Mouse (Mus musculus): ENCODE data around the gene Shb. TPM values are rescaled to one million over a fixed set of nuclear protein-coding genes. Genes with fewer than 3 reads are reported as not detected.

Gene Shb
- total and polyA plus RNA-seq, 2 experiments = 17.1 to 42.1 TPM

GRCm38 (mm10) chr4:45491119-45491679 lies 41.1 kb downstream of the Shb start:
- Histone ChIP-seq H3K27ac (replicated peaks; ENCODE audit: insufficient read depth, low read depth, low read length) (peak overlapping the region; percentile 74), H3K27me3 (ENCODE audit: control insufficient read depth, insufficient read depth, low read length) (no peaks in the 10 kb centered on the region), H3K9ac (ENCODE audit: low read depth, low read length) (0 out of 2 replicates have a peak overlapping the region, but pooled peaks have one; percentile 23), H3K36me3 (ENCODE audit: control insufficient read depth, insufficient read depth, low read length) (peaks cover 3% of the 10 kb centered on the region; the same call in 1 of the 2 replicates), H3K4me3 (ENCODE audit: insufficient read depth, low read depth, low read length) (no peak overlapping the region), H3K4me1 (ENCODE audit: control insufficient read depth, insufficient read depth, low read length) (peaks cover 89% of the 10 kb centered on the region), H3K79me2 (ENCODE audit: control insufficient read depth, insufficient read depth, low read length) (peaks cover 39% of the 10 kb centered on the region; the same call in 1 of the 2 replicates)
- peak; percentile 95 for DNase-seq (ENCODE audit: extremely low read depth, low read depth, low spot score)
- 9% methylated on average over 6 of the region's 6 CpGs for WGBS
- TF ChIP-seq CTCF (IDR thresholded peaks at IDR 0.05; ENCODE audit: low read depth, low read length) (no peak), POLR2A (IDR thresholded peaks at IDR 0.05; ENCODE audit: extremely low read depth, insufficient read depth, low read length) (no peak)

- H3K9ac ChIP-seq (ENCODE audit: low read depth, low read length) = peak overlapping the region; percentile 40
- peaks cover 37% of the 10 kb centered on the region; the same call in 1 of the 2 replicates for H3K79me2 ChIP-seq (ENCODE audit: control insufficient read depth, insufficient read depth, low read length)
- H3K27me3 ChIP-seq (ENCODE audit: control insufficient read depth, insufficient read depth, low read length) = no peaks in the 10 kb centered on the region
- DNase-seq (ENCODE audit: extremely low read depth, low read depth, low spot score) = no peak
- WGBS = 29% methylated on average over 8 of the region's 8 CpGs
- H3K36me3 ChIP-seq (ENCODE audit: control insufficient read depth, insufficient read depth, low read length) = peaks cover 3% of the 10 kb centered on the region; the same call in 1 of the 2 replicates
- peak overlapping the region; percentile 45 for H3K27ac ChIP-seq (replicated peaks; ENCODE audit: insufficient read depth, low read depth, low read length)
- H3K4me1 ChIP-seq (ENCODE audit: control insufficient read depth, insufficient read depth, low read length) = peaks cover 87% of the 10 kb centered on the region
- TF ChIP-seq POLR2A (IDR thresholded peaks at IDR 0.05; ENCODE audit: extremely low read depth, insufficient read depth, low read length) = no peak
- TF ChIP-seq CTCF (IDR thresholded peaks at IDR 0.05; ENCODE audit: low read depth, low read length) = no peak
- H3K4me3 ChIP-seq (ENCODE audit: insufficient read depth, low read depth, low read length) = no peak overlapping the region
Measured at GRCm38 (mm10) chr4:45490036-45490752, 42.1 kb downstream of the Shb start.

- WGBS = 26% methylated on average over 18 of the region's 18 CpGs
- Histone ChIP-seq H3K27ac (replicated peaks; ENCODE audit: insufficient read depth, low read depth, low read length) (peak overlapping the region; percentile 40), H3K9ac (ENCODE audit: low read depth, low read length) (no peak overlapping the region), H3K79me2 (ENCODE audit: control insufficient read depth, insufficient read depth, low read length) (peaks cover 29% of the 10 kb centered on the region; the same call in 1 of the 2 replicates), H3K27me3 (ENCODE audit: control insufficient read depth, insufficient read depth, low read length) (no peaks in the 10 kb centered on the region), H3K4me1 (ENCODE audit: control insufficient read depth, insufficient read depth, low read length) (peaks cover 87% of the 10 kb centered on the region), H3K36me3 (ENCODE audit: control insufficient read depth, insufficient read depth, low read length) (peaks cover 3% of the 10 kb centered on the region; the same call in 1 of the 2 replicates), H3K4me3 (ENCODE audit: insufficient read depth, low read depth, low read length) (no peak overlapping the region)
- TF ChIP-seq POLR2A (IDR thresholded peaks at IDR 0.05; ENCODE audit: extremely low read depth, insufficient read depth, low read length) (no peak), CTCF (IDR thresholded peaks at IDR 0.05; ENCODE audit: low read depth, low read length) (no peak)
- DNase-seq (ENCODE audit: extremely low read depth, low read depth, low spot score) = peak; percentile 63
Measured at GRCm38 (mm10) chr4:45489141-45490035, 42.9 kb downstream of the Shb start.

- peak; percentile 90 for DNase-seq (ENCODE audit: extremely low read depth, low read depth, low spot score)
- Histone ChIP-seq H3K79me2 (ENCODE audit: control insufficient read depth, insufficient read depth, low read length) (peaks cover 17% of the 10 kb centered on the region; the same call in 1 of the 2 replicates), H3K4me1 (ENCODE audit: control insufficient read depth, insufficient read depth, low read length) (peaks cover 81% of the 10 kb centered on the region), H3K9ac (ENCODE audit: low read depth, low read length) (no peak overlapping the region), H3K27ac (replicated peaks; ENCODE audit: insufficient read depth, low read depth, low read length) (peak overlapping the region; percentile 30), H3K4me3 (ENCODE audit: insufficient read depth, low read depth, low read length) (no peak overlapping the region), H3K27me3 (ENCODE audit: control insufficient read depth, insufficient read depth, low read length) (no peaks in the 10 kb centered on the region), H3K36me3 (ENCODE audit: control insufficient read depth, insufficient read depth, low read length) (peaks cover 3% of the 10 kb centered on the region; the same call in 1 of the 2 replicates)
- no peak for TF ChIP-seq POLR2A (IDR thresholded peaks at IDR 0.05; ENCODE audit: extremely low read depth, insufficient read depth, low read length)
- no peak for TF ChIP-seq CTCF (IDR thresholded peaks at IDR 0.05; ENCODE audit: low read depth, low read length)
- 6% methylated on average over 6 of the region's 6 CpGs for WGBS
Measured at GRCm38 (mm10) chr4:45487681-45488081, 44.6 kb downstream of the Shb start.

- Histone ChIP-seq H3K4me1 (ENCODE audit: control insufficient read depth, insufficient read depth, low read length) (peaks cover 80% of the 10 kb centered on the region), H3K27ac (replicated peaks; ENCODE audit: insufficient read depth, low read depth, low read length) (peak overlapping the region; percentile 79), H3K4me3 (ENCODE audit: insufficient read depth, low read depth, low read length) (no peak overlapping the region), H3K27me3 (ENCODE audit: control insufficient read depth, insufficient read depth, low read length) (no peaks in the 10 kb centered on the region), H3K79me2 (ENCODE audit: control insufficient read depth, insufficient read depth, low read length) (peaks cover 33% of the 10 kb centered on the region), H3K36me3 (ENCODE audit: control insufficient read depth, insufficient read depth, low read length) (peaks cover 3% of the 10 kb centered on the region; the same call in 1 of the 2 replicates), H3K9ac (ENCODE audit: low read depth, low read length) (peak overlapping the region; percentile 25)
- TF ChIP-seq POLR2A (IDR thresholded peaks at IDR 0.05; ENCODE audit: extremely low read depth, insufficient read depth, low read length) (no peak), CTCF (IDR thresholded peaks at IDR 0.05; ENCODE audit: low read depth, low read length) (no peak)
- DNase-seq (ENCODE audit: extremely low read depth, low read depth, low spot score) = peak; percentile 91
- WGBS = 20% methylated on average over 5 of the region's 5 CpGs
Measured at GRCm38 (mm10) chr4:45485024-45485423, 47.2 kb downstream of the Shb start.

Data from liver, adult 2 months (tissue).